Mouse (Mus musculus): ENCODE results near the gene Hoxb4.

Hoxb4 gene

DNA sequence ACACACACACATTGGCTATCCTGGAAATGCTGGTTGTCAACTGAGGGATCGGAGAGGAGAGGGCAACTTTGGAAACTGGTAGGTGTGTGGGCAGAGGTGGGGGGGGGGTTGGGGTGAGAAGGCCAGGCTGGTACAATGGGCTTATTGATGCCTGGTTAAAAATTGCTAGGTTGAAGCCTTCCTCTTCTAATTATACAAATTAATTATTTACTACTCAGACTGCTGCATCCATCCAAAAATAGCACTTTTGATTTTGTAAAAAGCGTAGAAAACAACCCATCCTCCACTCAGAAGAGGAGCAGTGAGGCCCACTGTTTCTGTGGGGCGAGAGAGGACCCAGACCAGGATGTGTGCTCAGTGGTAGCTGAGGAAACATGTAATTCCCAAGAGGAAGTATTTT lies 16.9 kb downstream of the Hoxb4 start:
- DNase-seq (ENCODE audit: low read depth) = no peak

DNA sequence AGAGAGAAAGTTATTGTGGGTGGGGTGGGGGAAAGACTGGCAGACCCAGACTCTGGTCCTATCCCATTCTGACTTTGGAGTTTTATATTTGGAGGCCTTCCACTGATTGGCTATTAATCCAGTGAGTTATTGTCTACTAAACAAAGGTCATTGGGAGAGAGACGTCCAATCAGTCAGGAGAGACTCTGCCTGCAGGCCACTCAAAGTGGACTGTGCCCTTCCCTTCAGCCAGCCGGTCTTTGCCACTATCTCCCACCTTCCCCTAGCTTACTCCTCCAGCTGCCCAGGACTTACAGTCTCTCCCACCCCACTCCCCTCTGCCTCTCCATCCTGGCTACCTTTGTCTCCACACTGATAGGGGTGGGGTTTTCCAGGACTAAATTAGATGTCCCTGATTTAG lies 18.5 kb downstream of the Hoxb4 start:
- no peak for DNase-seq (ENCODE audit: low read depth)

DNA sequence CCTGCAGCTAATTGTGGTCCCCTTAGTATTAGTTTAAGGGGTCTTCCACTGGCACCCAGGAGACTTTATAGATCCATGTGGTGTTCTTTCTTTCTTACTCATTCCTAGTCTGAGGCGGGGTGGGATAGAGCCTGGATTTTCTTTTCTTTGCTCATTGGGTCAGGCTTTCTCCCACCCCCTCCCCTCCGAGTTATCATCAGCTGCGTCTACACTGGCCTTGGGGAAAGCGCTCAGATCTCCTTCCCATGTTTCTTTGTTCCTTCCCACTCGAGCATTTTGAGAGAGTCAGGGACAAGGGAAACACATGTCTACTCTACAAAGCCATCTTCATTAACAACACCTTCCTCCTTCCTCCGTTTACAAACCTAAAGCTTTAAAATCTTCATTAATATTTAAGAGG lies 19.0 kb downstream of the Hoxb4 start:
- DNase-seq (ENCODE audit: low read depth) = no peak

DNA sequence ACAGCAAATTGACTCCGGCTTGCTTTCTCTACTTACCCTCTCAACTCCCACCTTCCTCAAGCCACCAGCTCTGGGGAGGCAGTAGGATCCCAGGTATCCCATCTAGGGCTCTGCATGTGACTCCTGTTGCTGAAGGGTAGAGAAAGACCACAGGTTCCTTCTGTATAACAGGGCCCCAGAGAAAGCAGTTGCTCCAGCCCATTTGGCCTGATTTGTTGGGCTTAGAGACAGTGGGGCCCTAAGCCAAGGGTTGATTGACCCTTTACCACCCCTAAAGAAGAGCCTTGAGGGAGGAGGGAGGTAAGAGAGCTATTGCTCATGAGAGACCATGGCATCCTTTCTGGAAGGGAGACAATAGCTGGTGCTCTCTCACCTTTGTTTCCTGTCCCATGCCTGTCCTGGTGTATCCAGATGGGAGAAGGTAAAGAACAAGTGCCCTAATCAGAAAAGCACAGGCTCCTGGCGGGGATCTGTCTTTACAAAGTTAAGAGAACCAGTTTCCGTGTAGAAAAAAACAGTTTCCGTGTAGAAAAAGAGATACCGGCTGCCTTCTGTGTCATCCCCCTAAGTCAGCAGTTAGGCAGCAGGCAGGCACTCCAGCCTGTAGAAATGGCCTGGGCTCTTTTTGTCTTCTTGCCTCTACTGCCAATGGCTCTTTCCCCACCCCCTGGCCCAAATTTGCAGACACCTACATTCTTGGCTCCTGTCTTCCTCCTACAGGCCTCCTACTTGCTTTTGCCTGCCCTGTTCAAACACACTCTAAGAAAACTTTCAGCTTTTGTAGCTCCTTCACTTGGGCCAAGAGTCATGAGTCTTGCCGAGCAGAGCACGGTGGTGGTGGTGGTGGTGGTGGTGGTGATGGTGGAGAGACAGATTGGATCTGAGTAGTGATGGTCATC lies 21.1 kb downstream of the Hoxb4 start:
- no peak for DNase-seq (ENCODE audit: low read depth)

DNA sequence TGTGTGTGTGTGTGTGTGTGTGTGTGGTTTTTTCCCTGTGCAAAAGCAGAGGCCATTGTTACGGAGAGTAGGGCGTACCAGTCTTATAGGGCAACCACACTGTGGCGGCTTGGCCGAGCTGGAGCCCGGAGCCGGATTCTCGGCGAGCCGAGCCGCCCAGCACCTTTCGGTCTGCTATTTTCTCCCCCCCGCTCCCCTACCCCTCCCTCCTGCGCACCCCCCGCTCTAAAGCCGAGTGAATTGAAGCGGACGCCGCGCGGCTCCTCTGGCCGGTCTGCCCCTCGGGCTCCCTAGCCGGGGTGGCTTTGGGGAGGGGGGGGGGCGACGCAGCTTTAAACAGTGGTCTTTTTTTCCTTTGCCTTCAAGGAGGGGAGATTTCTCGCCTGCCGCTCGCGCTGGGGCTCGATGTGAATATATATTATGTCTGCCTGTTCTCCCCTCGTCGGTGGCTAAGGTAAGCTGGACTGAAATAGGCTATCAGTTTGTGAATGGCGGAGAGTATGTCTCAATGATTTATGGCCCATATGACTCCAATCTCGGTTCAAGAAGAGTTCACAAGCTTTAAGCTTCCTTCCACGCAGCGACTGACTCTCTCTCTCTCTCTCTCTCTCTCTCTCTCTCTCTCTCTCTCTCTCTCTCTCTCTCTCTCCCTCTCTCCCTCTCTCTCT lies 22.8 kb downstream of the Hoxb4 start:
- no peak for DNase-seq (ENCODE audit: low read depth)

DNA sequence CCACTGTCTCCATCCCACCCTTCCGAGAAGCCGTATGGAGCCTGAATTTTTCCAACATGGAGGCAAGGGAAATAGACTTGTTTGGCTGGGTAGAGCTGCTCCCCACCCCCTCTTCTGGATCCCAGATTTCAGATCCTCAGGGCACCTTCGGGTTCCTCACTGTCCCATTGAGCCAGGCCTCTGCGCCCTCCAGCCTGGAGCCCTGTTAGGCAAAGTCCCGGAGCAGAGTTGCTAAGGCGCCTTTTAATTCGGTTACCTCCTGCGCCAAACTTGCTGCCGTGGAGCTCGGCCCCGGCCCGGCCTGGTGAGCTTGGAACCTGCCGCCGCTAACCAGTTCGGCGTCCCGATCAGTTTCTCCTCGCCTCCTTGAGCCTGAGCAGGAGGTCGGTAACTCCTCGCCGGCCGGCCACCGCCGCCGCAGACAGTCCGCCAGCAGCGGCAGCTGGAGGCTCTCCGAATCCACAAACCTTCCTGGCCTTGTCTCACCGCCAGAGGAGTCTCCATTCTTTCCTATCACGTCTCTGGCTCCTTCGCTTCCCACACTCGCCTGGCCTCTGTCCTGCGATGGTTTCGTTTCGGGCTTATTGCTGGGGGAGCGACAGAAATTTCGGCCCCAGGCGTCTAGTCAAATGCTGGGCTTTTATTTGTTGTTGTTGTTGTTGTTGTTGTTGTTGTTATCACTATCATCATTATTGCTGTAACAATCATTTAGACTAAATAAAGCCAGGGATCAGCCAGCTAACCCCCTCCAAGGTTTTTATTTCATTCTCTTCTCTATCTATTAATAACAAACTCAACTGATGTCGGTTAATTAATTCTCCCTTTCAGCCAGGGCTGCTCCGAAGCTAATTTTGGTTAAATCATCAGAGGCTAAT lies 23.9 kb downstream of the Hoxb4 start:
- no peak for DNase-seq (ENCODE audit: low read depth)

DNA sequence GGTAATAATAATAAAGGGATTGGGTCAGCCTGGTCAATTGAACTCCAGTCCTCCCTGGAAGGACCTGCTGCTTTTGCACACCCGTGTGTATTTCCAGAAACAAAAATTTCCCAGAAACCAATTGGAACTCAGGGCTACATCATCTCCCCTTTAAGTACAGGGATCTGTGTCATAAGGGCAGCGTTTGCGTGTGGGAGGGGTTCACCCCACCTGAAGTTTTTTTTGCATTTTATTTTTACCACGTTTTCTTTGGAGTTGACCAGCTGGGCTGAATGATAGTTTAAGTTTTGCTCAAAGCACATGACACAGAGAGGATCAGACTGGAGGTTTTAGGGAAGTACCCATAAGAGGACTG lies 24.5 kb downstream of the Hoxb4 start:
- DNase-seq (ENCODE audit: low read depth) = no peak

DNA sequence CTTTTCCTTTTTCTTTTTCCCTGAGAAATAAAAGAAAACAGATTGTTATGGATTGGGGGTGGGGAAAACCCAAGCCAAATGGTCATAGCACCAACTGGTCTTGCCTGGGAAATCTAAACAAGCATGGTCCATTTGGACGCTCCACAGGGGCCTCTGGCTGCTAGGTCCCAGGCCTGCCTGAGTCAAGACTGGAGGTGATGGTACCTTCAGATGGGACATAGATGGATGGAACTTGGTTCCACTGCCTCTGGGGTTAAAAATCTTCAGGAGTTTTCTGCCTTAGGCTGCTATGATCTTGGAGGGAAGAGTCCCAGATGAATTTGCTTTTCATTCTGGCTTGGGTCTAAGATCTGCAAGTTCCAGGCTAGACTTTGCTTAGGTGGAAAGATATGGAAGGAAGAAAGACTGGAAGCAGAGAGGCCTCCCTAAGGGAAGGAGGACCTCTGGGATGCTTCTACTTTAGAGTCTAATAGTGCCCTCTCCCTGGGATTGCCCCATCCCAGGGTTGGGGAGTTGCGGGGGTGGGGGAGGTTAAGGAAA lies 25.2 kb downstream of the Hoxb4 start:
- no peak for DNase-seq (ENCODE audit: low read depth)

DNA sequence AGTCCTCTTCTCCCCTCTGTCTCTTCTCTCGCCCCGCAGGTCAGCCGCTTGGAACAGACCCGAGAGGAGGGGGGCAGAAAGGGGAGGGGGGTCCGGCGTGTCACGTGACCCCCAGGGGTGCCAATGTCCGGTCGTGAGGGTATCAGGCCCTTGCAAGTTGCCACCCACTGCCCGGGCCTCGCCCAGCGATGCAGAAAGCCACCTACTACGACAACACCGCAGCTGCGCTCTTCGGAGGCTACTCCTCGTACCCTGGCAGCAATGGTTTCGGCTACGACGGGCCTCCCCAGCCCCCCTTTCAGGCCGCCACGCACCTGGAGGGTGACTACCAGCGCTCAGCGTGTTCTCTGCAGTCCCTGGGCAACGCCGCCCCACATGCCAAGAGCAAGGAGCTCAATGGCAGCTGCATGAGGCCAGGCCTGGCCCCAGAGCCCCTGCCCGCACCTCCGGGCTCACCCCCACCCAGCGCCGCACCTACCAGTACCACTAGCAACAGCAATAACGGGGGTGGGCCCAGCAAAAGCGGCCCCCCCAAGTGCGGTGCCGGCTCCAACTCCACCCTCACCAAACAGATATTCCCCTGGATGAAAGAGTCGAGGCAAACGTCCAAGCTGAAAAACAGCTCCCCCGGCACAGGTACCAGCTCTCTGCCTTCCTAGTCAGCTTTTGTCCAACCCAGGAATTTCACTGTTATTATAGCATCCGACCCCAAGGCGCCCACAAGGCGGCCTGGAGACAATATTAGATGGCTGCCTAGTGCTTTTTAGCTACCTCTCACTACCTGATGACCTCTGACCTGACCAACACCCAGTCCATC lies 26.2 kb downstream of the Hoxb4 start:
- no peak for DNase-seq (ENCODE audit: low read depth)

DNA sequence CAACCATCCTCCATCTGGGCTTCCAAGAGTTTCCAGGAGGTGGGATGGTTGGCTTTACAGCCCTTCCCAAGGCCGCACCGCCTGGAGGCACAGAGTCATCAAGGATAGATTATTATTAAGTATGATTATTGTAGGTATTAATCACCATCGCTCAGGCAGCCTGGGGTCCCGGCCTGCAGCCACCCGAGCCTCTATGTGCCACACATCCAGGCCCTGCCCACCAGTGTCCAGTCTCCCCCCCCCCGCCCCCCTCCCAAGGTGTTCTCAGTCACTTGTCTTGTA lies 26.8 kb downstream of the Hoxb4 start:
- DNase-seq (ENCODE audit: low read depth) = no peak

DNA sequence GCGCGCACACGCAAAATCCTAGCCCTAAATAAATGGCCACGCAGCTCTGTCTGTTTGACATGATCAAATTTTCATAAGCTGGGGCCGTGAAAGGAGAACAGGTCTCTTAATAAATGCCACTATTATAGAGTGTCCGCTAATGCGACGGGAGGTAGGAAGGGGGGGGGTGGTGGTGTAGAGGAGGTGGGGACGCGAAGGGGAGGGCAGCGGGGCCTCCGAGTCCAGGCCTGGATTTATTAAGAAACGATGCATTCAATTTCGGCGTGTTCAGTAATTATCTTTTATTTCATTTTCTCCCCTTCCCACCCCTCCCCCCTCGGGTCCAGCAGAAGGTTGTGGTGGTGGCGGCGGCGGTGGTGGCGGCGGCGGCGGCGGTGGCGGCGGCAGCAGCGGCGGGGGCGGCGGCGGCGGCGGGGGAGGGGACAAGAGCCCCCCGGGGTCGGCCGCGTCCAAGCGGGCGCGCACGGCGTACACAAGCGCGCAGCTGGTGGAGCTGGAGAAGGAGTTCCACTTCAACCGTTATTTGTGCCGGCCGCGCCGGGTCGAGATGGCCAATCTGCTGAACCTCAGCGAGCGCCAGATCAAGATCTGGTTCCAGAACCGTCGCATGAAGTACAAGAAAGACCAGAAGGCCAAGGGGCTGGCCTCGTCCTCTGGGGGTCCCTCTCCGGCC lies 27.3 kb downstream of the Hoxb4 start:
- no peak for DNase-seq (ENCODE audit: low read depth)

DNA sequence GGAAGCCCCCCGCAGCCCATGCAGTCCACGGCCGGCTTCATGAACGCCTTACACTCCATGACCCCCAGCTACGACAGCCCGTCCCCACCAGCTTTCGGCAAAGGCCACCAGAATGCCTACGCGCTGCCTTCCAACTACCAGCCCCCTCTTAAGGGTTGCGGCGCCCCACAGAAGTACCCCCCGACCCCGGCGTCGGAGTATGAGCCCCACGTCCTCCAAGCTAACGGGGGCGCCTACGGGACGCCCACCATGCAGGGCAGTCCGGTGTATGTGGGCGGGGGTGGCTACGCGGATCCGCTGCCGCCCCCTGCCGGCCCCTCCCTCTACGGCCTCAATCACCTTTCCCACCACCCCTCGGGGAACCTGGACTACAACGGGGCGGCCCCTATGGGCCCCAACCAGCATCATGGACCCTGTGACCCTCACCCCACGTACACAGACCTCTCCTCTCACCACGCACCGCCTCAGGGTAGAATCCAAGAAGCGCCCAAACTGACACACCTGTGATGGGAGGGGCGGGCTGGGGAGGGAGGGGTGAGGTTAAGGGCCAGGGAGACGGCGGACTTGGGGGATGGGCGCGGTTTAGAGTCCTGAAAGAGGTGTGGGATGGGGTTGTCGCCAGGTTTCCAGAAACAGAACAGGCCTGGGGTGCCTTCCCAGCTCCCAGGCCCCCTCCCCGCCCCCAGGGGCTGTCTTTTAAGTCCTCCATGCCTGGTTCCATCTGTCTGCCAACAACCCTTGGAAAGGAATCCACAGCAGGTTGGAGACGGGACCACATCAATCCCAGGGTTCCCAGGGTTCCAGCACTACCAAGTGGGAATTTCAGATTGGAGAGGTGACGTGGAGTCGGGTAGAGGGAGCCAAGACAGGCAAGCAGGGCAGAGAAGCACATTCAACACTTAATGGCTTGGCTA lies 28.1 kb downstream of the Hoxb4 start:
- DNase-seq (ENCODE audit: low read depth) = no peak

DNA sequence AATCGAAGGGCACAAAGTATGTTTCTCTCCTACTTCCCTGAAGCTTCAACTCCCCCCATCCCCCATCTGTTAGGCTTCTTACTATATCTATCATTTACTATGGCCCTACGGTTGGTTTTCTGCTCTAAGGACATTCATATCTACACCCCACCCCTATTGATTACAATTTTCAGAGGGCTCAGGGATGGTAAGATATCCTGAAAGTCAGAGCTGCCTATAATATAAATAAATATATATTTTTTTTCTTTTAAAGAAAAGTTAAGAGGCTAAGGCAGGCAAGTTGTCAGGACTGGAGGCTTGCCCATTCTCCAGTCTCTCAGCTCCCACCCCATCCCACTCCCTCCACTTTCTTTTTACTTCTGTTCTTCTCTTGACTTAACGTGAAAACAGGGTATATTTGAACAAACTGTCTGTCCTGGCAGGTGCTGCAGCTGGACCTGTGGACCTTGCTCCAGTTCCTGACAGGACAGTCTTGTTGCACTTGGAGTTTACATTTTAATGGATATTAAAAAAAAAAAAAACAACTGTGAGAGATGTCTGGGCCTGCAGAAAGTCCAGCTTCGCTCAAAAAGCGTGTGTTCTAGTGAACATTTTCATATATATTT lies 29.0 kb downstream of the Hoxb4 start:
- DNase-seq (ENCODE audit: low read depth) = no peak

DNA sequence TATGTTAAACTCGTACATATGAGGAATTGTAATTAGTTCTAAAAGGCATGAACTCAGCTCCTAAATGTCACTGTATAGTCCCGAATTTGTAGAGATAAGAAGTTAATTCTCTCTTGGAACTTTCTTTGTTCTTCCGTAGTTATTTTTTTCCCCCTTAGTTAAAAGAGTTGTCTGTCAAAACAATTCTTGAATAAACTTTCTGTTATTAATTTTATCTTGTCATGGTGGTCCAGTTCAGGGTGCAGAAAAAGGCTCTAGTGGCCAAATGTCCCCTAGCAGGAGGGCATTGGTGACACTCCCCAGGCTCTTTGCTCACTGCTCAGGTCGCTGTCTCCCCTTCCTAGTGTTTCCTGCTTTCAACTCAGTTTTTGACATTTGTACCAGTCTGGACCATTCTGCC lies 29.6 kb downstream of the Hoxb4 start:
- DNase-seq (ENCODE audit: low read depth) = no peak

DNA sequence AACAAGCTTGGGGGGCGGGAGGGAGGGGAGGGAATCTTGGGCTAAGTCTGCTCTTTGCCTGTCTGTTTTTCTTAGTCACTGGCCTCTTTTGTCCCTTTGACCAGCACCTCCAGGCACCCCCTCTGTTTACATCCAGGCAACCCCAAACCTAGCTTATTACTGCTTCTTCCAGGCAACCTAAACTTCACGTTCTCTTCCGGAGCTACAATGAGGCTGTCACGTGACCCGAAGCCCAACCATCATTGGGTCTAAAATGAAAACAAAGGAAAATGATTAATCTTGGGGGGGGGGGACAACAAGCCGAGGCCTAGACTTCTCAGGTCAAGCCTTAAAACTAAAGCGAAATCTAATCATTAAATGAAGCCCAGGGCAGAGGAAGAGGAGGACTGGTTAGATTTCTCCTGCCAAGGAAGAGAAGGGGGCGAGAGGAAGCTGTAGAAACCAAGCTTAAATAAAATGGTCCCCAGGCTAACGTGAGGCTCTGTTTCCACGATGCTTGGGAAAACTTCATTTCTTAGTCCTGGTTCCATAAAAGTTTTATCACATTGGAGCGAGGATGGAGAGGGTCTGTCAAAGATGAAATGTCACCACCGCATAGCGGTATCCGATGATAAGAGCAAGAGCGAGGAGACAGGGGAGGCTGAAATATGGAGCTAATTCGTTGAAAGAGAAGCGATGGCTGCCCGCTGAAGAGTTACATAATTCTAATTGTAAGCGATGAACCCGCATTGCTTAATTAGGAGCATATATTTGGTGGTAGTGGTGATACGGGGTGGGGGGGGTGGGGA lies 30.3 kb downstream of the Hoxb4 start:
- no peak for DNase-seq (ENCODE audit: low read depth)

DNA sequence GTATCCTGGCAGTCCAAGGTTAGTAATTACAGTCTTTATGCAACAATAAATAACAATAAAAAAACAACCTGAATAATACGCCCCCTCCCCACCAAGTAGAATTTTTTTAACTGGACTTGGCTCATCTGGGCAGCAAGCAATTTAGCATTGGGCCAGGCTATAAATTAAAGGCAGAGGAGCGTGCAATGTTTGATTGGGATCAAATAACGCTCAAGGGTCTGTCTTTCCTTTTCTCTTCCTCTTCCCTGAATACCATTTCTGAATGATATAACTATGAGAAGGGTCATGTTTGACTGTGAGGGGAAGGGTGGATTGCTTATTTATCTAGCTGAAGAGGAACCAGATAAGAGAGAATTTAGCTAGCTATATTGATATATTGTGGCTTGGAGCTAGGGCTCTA lies 30.9 kb downstream of the Hoxb4 start:
- no peak for DNase-seq (ENCODE audit: low read depth)

DNA sequence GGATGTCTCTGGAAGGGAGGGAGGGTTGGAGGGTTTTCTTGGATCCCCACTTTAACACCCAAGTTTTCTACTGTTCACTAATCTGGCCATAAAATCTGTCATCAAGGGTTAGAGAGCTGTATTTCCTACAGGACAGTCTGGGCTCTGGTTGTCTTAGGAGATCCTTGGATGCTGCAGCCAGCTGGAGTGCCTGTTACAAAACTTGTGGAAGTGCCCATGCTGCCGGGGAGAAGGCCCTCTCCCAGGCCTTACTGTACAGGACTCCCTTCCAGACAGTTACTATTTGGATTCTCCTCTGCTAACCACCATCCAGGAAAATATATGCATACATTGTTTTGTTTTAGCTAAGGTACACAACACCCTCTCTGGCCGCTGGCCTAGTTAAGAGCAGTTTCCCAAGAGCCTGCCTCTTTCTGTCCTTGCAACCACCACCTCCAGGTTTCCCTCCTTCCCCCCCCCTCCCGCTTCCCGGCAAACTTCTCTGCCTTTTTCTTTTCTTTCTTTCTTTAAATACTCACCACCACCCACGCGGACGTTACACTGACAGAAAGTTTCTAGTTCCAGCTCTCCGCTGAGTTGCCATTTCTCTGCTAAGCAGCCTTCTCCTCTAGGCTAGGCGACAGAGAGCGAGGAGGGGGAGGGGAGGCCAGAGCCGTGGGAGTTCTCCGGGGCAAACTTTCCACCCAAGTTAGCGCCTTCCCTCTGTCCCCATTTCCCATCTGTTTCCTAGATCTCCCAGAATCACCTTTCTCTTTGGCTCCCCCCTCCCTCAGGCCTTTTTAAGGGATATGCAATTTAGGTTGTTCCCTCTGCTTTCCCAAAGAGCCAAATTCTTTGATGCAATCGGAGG lies 31.6 kb downstream of the Hoxb4 start:
- DNase-seq (ENCODE audit: low read depth) = no peak

DNA sequence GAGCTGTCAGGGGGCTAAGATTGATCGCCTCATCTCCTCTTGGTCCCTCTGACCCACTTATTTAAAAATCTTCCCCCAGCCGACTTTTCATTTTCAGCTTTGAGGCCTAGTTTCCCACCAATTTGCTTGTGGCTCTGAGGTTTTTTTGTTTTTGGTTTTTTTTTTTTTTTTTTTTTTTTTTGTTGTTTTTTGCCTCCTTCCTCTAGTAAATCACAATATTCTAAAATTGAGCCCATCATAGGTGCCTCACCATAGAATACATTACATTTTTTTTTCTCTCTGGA lies 32.2 kb downstream of the Hoxb4 start, which contains the start of gene Hoxb2:
Hoxb2 (plus strand) TSS at position 185 of the 284 bp plus-strand sequence.
- no peak for DNase-seq (ENCODE audit: low read depth)

All from induced T-regulatory cell, adult 2 months (primary cell).